Comparison of ENCODE assay signal across 9 mouse cellular contexts in genomic region chr12:36207072-36207799, GRCm38 (mm10). TPM values are rescaled to one million over a fixed set of nuclear protein-coding genes. Genes with fewer than 3 reads are reported as not detected.
A peak's percentile ranks its signal among the peaks of the same experiment; 100 is the strongest.
DNase-seq lines count a peak whose midpoint lies in the region; ATAC-seq lines count a peak whose summit lies in the region.
"Had no signal": no experiment of that assay in that cellular context is flagged by ENCODE, and none has a peak within 500 bp of the region (broad histone marks: within the 10 kb centered on the region; RNA-seq: fewer than 3 reads in every experiment).

No protein-coding gene starts in this region.

- H3K36me3 ChIP-seq in hindbrain, embryonic 10.5 days: no peaks in the 10 kb centered on the region

- H3K4me3 ChIP-seq in hindbrain, embryonic 10.5 days: 0 out of 2 replicates have a peak overlapping the region, but pooled peaks have one; percentile 20

- H3K27ac ChIP-seq in hindbrain, embryonic 10.5 days: no peak overlapping the region

- no peaks in the 10 kb centered on the region for H3K9me3 ChIP-seq in hindbrain, embryonic 10.5 days

- 56% methylated on average over 9 of the region's 9 CpGs for WGBS in hindbrain, embryonic 10.5 days

- ATAC-seq in cerebellum, adult (ENCODE audit: insufficient number of reproducible peaks, low FRiP score, low TSS enrichment): peak; percentile 58; the same call in 1 of the 2 replicates
- ATAC-seq in megakaryocyte progenitor cell, adult 5-6 weeks (replicated peaks; ENCODE audit: poor library complexity): peak; percentile 86

- H3K4me1 ChIP-seq in hindbrain, embryonic 10.5 days (replicated peaks): peaks cover 13% of the 10 kb centered on the region; the same call in 1 of the 2 replicates

- DNase-seq in cerebellum, adult 11 months: no peak
- DNase-seq in cerebellum, adult 9-10 months: peak; percentile 39
- DNase-seq in gastrocnemius, adult 18-20 months (ENCODE audit: low spot score): peak; percentile 56
- peak; percentile 75 for DNase-seq in hindbrain, embryonic 10.5 days (ENCODE audit: low spot score)
- DNase-seq in layer of hippocampus, adult 8-10 months (ENCODE audit: low spot score in 2 of 2): peak; percentile 25 to 48
- DNase-seq in right cerebral cortex, postnatal 10 days (ENCODE audit: low spot score in 2 of 2): peak; percentile 71 to 82

- H3K27me3 ChIP-seq in hindbrain, embryonic 10.5 days (ENCODE audit: insufficient read depth, poor library complexity, severe bottlenecking): no peaks in the 10 kb centered on the region

RNA-seq across cellular contexts. Expression of gene Lrrc72, which starts 46.0 kb away (rescaled TPM):
- total RNA-seq in gastrocnemius, adult 18-20 months (2021): not detected
- polyA plus RNA-seq in hindbrain, embryonic 10.5 days (2016; fragmentation: Nextera tagmentation; extraction: Ambion mirVana): not detected in 2 replicates
- not detected for total RNA-seq in layer of hippocampus, adult 8-10 months (2022)
- not detected in 2 replicates for total RNA-seq in megakaryocyte progenitor cell, adult 5-6 weeks (2015)
- not detected in 2 replicates for total RNA-seq in megakaryocyte progenitor cell, adult 5-6 weeks (2017)
- polyA plus RNA-seq: spleen, adult 2 months had no signal

RNA-seq across cellular contexts. Expression of gene Bzw2, which starts 49.4 kb away (rescaled TPM):
- total RNA-seq in gastrocnemius, adult 18-20 months (2021): 100 to 1,000 TPM; 105 to 125 TPM
- polyA plus RNA-seq in hindbrain, embryonic 10.5 days (2016; fragmentation: Nextera tagmentation; extraction: Ambion mirVana): 258 and 260 TPM in 2 replicates
- 10 to 100 TPM; 50.8 to 60.5 (median 56.9) TPM for total RNA-seq in layer of hippocampus, adult 8-10 months (2022)
- 150 and 156 TPM in 2 replicates for total RNA-seq in megakaryocyte progenitor cell, adult 5-6 weeks (2015)
- 111 and 131 TPM in 2 replicates for total RNA-seq in megakaryocyte progenitor cell, adult 5-6 weeks (2017)

RNA-seq across cellular contexts. Expression of gene Ankmy2, which starts 50.3 kb away (rescaled TPM):
- total RNA-seq in gastrocnemius, adult 18-20 months (2021): 1 to 10 TPM; 5.3 to 5.4 TPM
- 20.5 and 23.3 TPM in 2 replicates for polyA plus RNA-seq in hindbrain, embryonic 10.5 days (2016; fragmentation: Nextera tagmentation; extraction: Ambion mirVana)
- 10 to 100 TPM; 49.3 to 59.4 (median 54.0) TPM for total RNA-seq in layer of hippocampus, adult 8-10 months (2022)
- 17.1 and 22.2 TPM in 2 replicates for total RNA-seq in megakaryocyte progenitor cell, adult 5-6 weeks (2015)
- total RNA-seq in megakaryocyte progenitor cell, adult 5-6 weeks (2017): 22.7 and 23.3 TPM in 2 replicates
